Comparison of ENCODE assay signal across 23 mouse cellular contexts in genomic region chr6:115452501-115452900, GRCm38 (mm10).
DNase-seq lines count a peak whose midpoint lies in the region; ATAC-seq and TF ChIP-seq lines count a peak whose summit lies in the region.
"Had no signal": no experiment of that assay in that cellular context is flagged by ENCODE, and none has a peak within 500 bp of the region (broad histone marks: within the 10 kb centered on the region; RNA-seq: fewer than 3 reads in every experiment).

No protein-coding gene starts in this region.

- H3K9me3 ChIP-seq in lung, embryonic 14.5 days (ENCODE audit: low read depth, low read length): no peaks in the 10 kb centered on the region
- H3K9me3 ChIP-seq in lung, embryonic 16.5 days (ENCODE audit: control insufficient read depth, low read length): no peaks in the 10 kb centered on the region
- H3K9me3 ChIP-seq: embryonic facial prominence, embryonic 10.5 days; embryonic facial prominence, embryonic 12.5 days; forebrain, embryonic 10.5 days; forebrain, embryonic 13.5 days; forebrain, embryonic 15.5 days had no signal

- whole genome bisulfite sequencing in lung, embryonic 14.5 days: 64% methylated on average over 1 of the region's 1 CpGs
- 62% methylated on average over 1 of the region's 1 CpGs for WGBS in lung, embryonic 16.5 days

- DNase-seq in lung, embryonic 14.5 days: peak; percentile 43
- no peak for DNase-seq in lung, postnatal 4 days
- no peak for DNase-seq in lung, postnatal 25 days (ENCODE audit: low spot score)
- peak; percentile 75 for DNase-seq in NIH3T3 (ENCODE audit: low read depth)
- DNase-seq in fat pad, adult 2 months (ENCODE audit: extremely low read depth, low read depth, low spot score): peak; percentile 25
- DNase-seq in urinary bladder, adult 2 months (ENCODE audit: low spot score): no peak
- DNase-seq: adrenal gland, adult 8-10 months; adrenal gland, postnatal 14 days; adrenal gland, postnatal 36 days; cerebellum, adult 11-12 months; cerebellum, adult 2 months; cerebellum, adult 9-10 months; cerebellum, postnatal 10 days; cerebellum, postnatal 25 days; forebrain, postnatal 0 days had no signal

- H3K27me3 ChIP-seq in lung, embryonic 14.5 days (ENCODE audit: insufficient read depth, low read length): no peaks in the 10 kb centered on the region
- no peaks in the 10 kb centered on the region for H3K27me3 ChIP-seq in lung, embryonic 16.5 days (ENCODE audit: control insufficient read depth, insufficient read depth, low read depth, low read length)
- H3K27me3 ChIP-seq: embryonic facial prominence, embryonic 12.5 days; forebrain, embryonic 13.5 days; forebrain, embryonic 15.5 days; Patski had no signal

- H3K4me2 ChIP-seq in lung, embryonic 14.5 days: no peak overlapping the region
- no peak overlapping the region for H3K4me2 ChIP-seq in lung, embryonic 16.5 days (ENCODE audit: low read depth, low read length)
- H3K4me2 ChIP-seq: embryonic facial prominence, embryonic 12.5 days; forebrain, embryonic 13.5 days; forebrain, embryonic 15.5 days had no signal

- no peak overlapping the region for H3K9ac ChIP-seq in lung, embryonic 14.5 days
- H3K9ac ChIP-seq in lung, embryonic 16.5 days (ENCODE audit: low read length): no peak overlapping the region
- H3K9ac ChIP-seq: embryonic facial prominence, embryonic 12.5 days; forebrain, embryonic 13.5 days; forebrain, embryonic 15.5 days; forebrain, postnatal 0 days had no signal

- no peak for TF ChIP-seq CTCF in lung, embryonic 14.5 days (IDR thresholded peaks at IDR 0.05; ENCODE audit: low read depth)

- no peaks in the 10 kb centered on the region for H3K36me3 ChIP-seq in lung, embryonic 14.5 days (ENCODE audit: insufficient read depth)
- no peaks in the 10 kb centered on the region for H3K36me3 ChIP-seq in lung, embryonic 16.5 days (ENCODE audit: control insufficient read depth, insufficient read depth, low read length)
- H3K36me3 ChIP-seq: embryonic facial prominence, embryonic 10.5 days; embryonic facial prominence, embryonic 12.5 days; forebrain, embryonic 10.5 days; forebrain, embryonic 15.5 days had no signal

- no peaks in the 10 kb centered on the region for H3K4me1 ChIP-seq in lung, embryonic 14.5 days (ENCODE audit: insufficient read depth)
- H3K4me1 ChIP-seq in lung, embryonic 16.5 days (replicated peaks; ENCODE audit: control insufficient read depth, insufficient read depth, low read length): no peaks in the 10 kb centered on the region
- H3K4me1 ChIP-seq: embryonic facial prominence, embryonic 10.5 days; embryonic facial prominence, embryonic 12.5 days; forebrain, embryonic 10.5 days; forebrain, embryonic 13.5 days; forebrain, embryonic 15.5 days had no signal

- ATAC-seq in lung, embryonic 14.5 days (ENCODE audit: insufficient read depth): no peak
- peak; percentile 87 for ATAC-seq in lung, embryonic 16.5 days (ENCODE audit: low read depth)
- ATAC-seq: activated CD4-positive, CD25-positive, alpha-beta regulatory T cell, adult 4 months; forebrain, embryonic 13.5 days; forebrain, embryonic 15.5 days; forebrain, postnatal 0 days; Patski had no signal

- H3K27ac ChIP-seq in lung, embryonic 14.5 days (ENCODE audit: low read depth): no peak overlapping the region
- H3K27ac ChIP-seq in lung, embryonic 16.5 days (ENCODE audit: low read length): no peak overlapping the region
- H3K27ac ChIP-seq: embryonic facial prominence, embryonic 10.5 days; embryonic facial prominence, embryonic 12.5 days; forebrain, embryonic 10.5 days; forebrain, embryonic 13.5 days; forebrain, embryonic 15.5 days had no signal

- no peak overlapping the region for H3K4me3 ChIP-seq in lung, embryonic 14.5 days (ENCODE audit: low read depth, low read length)
- no peak overlapping the region for H3K4me3 ChIP-seq in lung, embryonic 16.5 days (ENCODE audit: low read length)
- H3K4me3 ChIP-seq: embryonic facial prominence, embryonic 10.5 days; embryonic facial prominence, embryonic 12.5 days; forebrain, embryonic 10.5 days; forebrain, embryonic 13.5 days; forebrain, embryonic 15.5 days had no signal

Comparison
In these comparisons a context has a peak if more than half of its experiments do, and no peak if none do; other contexts are left out.
1. DNase-seq: peak in lung, embryonic 14.5 days (single experiment), NIH3T3 (single experiment) and fat pad, adult 2 months (single experiment); none in lung, postnatal 4 days (0 of 2), lung, postnatal 25 days (single experiment) and urinary bladder, adult 2 months (single experiment).